Mouse (Mus musculus): Measurements from ENCODE around the gene Pik3r1. TPM values are rescaled to one million over a fixed set of nuclear protein-coding genes. Genes with fewer than 3 reads are reported as not detected.

Gene Pik3r1
- polyA plus RNA-seq, 1 experiment from 2014 or later, result 48.8 TPM

DNA sequence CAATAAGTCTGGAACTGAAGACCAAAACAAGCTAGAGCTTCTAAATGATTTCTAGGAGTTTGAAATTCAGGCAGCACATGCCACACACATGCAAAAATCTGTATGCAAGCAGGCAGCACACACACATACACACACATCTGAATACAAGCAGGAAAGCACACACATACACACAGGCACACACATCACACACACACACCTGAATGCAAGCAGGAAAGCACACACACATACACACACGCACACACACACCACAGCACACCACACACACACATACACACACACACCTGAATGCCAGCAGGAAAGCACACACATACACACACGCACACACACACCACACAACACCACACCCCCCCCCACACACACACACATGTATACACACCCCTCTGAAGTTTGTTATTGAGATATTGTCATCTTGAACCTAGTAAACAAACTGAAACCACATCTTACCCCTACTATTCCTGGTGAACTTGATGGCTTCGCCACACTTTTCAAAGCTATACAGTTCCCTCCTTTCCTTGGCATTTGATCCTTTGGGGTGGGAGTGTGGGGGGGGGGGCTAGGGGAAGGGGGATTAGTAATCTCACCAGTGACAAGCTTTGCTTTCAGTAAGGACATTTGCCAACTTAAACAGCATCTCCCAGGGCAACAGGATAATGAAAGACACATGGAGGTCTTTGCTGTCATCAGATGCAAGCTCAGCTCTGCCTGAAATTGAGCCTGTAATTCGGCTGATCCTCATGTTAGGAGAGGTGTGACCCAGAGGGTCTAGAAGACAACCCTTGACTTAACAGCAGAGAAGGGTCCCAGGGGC, 38.6 kb downstream of the Pik3r1 start:
- Histone ChIP-seq H3K27me3 (replicated peaks) (no peaks in the 10 kb centered on the region), H3K4me1 (peaks cover 15% of the 10 kb centered on the region), H3K4me2 (no peak overlapping the region), H3K4me3 (no peak overlapping the region), H3K9ac (no peak overlapping the region), H3K9me3 (no peaks in the 10 kb centered on the region), H3K36me3 (replicated peaks) (no peaks in the 10 kb centered on the region), H3K27ac (no peak overlapping the region)
- 45% methylated on average over 4 of the region's 4 CpGs for WGBS
- peak; percentile 41; the same call in 1 of the 2 replicates for ATAC-seq (replicated peaks)

- Histone ChIP-seq H3K4me3 (no peak overlapping the region), H3K36me3 (replicated peaks) (no peaks in the 10 kb centered on the region), H3K4me1 (peaks cover 15% of the 10 kb centered on the region), H3K4me2 (no peak overlapping the region), H3K9me3 (no peaks in the 10 kb centered on the region), H3K9ac (no peak overlapping the region), H3K27me3 (replicated peaks) (no peaks in the 10 kb centered on the region), H3K27ac (no peak overlapping the region)
- WGBS, result 55% methylated on average over 7 of the region's 7 CpGs
- no peak for ATAC-seq (replicated peaks)
Measured at GRCm38 (mm10) chr13:101728816-101729215, 39.2 kb downstream of the Pik3r1 start.

DNA sequence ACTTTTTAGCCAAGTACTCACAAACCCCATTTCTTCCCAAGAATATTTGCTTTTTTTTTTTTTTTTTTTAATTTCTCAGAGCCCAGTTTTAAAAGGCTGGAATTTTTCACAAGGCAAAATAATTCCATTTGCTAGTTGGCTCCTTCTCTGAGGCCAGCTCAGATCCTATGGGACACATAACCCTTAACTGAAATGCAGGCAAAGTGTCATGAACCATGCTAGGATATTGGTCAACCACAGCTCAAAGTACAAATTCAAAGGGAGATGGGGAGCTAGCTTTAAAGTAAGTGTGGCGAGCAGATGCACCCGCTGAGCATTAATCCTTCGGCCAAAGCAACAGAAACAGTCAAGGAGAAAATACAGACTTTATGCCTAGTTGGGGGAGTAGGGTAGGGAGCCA, 39.7 kb downstream of the Pik3r1 start:
- no peaks in the 10 kb centered on the region for H3K9me3 ChIP-seq
- H3K36me3 ChIP-seq (replicated peaks), result no peaks in the 10 kb centered on the region
- H3K4me2 ChIP-seq, result no peak overlapping the region
- WGBS, result 56% methylated on average over 3 of the region's 3 CpGs
- H3K27ac ChIP-seq, result no peak overlapping the region
- H3K4me3 ChIP-seq, result no peak overlapping the region
- no peak for ATAC-seq (replicated peaks)
- peaks cover 15% of the 10 kb centered on the region for H3K4me1 ChIP-seq
- no peaks in the 10 kb centered on the region for H3K27me3 ChIP-seq (replicated peaks)
- no peak overlapping the region for H3K9ac ChIP-seq

- WGBS, result 78% methylated on average over 5 of the region's 5 CpGs
Measured at GRCm38 (mm10) chr13:101727837-101728236, 40.2 kb downstream of the Pik3r1 start.

DNA sequence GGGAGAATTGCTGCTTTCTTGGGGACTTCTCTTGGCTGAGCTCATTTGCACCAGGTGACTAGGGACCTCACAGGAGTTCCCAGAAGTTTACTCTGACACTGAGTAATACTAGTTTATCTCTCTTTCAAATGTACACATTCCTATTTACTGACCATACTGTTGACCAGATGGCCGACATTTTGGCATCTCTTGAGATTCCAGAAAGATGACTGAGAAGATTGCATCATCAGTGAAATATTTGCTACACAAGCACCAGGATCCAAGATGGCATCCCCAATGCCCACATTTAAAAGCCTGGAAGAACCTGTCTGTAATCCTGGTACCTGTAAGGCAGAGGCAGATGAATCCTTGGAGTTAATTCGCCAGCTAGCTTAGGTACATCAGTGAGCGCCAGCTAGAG, 41.1 kb downstream of the Pik3r1 start:
- Histone ChIP-seq H3K27ac (no peak overlapping the region), H3K27me3 (replicated peaks) (no peaks in the 10 kb centered on the region), H3K4me2 (no peak overlapping the region), H3K4me1 (peaks cover 9% of the 10 kb centered on the region), H3K36me3 (replicated peaks) (no peaks in the 10 kb centered on the region), H3K4me3 (no peak overlapping the region), H3K9ac (no peak overlapping the region), H3K9me3 (no peaks in the 10 kb centered on the region)
- ATAC-seq (replicated peaks), result no peak
- 94% methylated on average over 3 of the region's 3 CpGs for WGBS

More at GRCm38 (mm10) chr13:101727837-101728236, 40.2 kb downstream of the Pik3r1 start:
- Histone ChIP-seq H3K27me3 (replicated peaks) (no peaks in the 10 kb centered on the region), H3K4me2 (no peak overlapping the region), H3K9me3 (no peaks in the 10 kb centered on the region), H3K36me3 (replicated peaks) (no peaks in the 10 kb centered on the region), H3K4me1 (peaks cover 15% of the 10 kb centered on the region), H3K4me3 (no peak overlapping the region), H3K27ac (no peak overlapping the region), H3K9ac (no peak overlapping the region)
- no peak for ATAC-seq (replicated peaks)

- no peak for ATAC-seq (replicated peaks)
Measured at GRCm38 (mm10) chr13:101721901-101722595, 46.0 kb downstream of the Pik3r1 start.

GRCm38 (mm10) chr13:101721154-101721553, 46.9 kb downstream of the Pik3r1 start:
- no peak for ATAC-seq (replicated peaks)
- H3K9ac ChIP-seq, result no peak overlapping the region
- H3K27me3 ChIP-seq (replicated peaks), result no peaks in the 10 kb centered on the region
- H3K36me3 ChIP-seq (replicated peaks), result no peaks in the 10 kb centered on the region
- H3K4me3 ChIP-seq, result no peak overlapping the region
- H3K4me1 ChIP-seq, result peaks cover 3% of the 10 kb centered on the region
- no peaks in the 10 kb centered on the region for H3K9me3 ChIP-seq
- no peak overlapping the region for H3K27ac ChIP-seq
- 52% methylated on average over 2 of the region's 2 CpGs for WGBS
- no peak overlapping the region for H3K4me2 ChIP-seq

More at GRCm38 (mm10) chr13:101721901-101722595, 46.0 kb downstream of the Pik3r1 start:
- Histone ChIP-seq H3K4me1 (peaks cover 3% of the 10 kb centered on the region), H3K4me2 (no peak overlapping the region), H3K9me3 (no peaks in the 10 kb centered on the region), H3K27ac (no peak overlapping the region), H3K27me3 (replicated peaks) (no peaks in the 10 kb centered on the region), H3K9ac (no peak overlapping the region), H3K4me3 (no peak overlapping the region), H3K36me3 (replicated peaks) (no peaks in the 10 kb centered on the region)
- WGBS, result 93% methylated on average over 9 of the region's 9 CpGs

GRCm38 (mm10) chr13:101719312-101719870, 48.6 kb downstream of the Pik3r1 start:
- H3K4me3 ChIP-seq, result no peak overlapping the region
- ATAC-seq (replicated peaks), result peak; percentile 69; the same call in 1 of the 2 replicates

GRCm38 (mm10) chr13:101718744-101719143, 49.3 kb downstream of the Pik3r1 start:
- no peak for ATAC-seq (replicated peaks)
- Histone ChIP-seq H3K4me3 (no peak overlapping the region), H3K4me1 (peaks cover 3% of the 10 kb centered on the region), H3K27me3 (replicated peaks) (no peaks in the 10 kb centered on the region), H3K9ac (no peak overlapping the region), H3K9me3 (no peaks in the 10 kb centered on the region), H3K27ac (no peak overlapping the region), H3K36me3 (replicated peaks) (no peaks in the 10 kb centered on the region), H3K4me2 (no peak overlapping the region)
- 69% methylated on average over 7 of the region's 7 CpGs for WGBS

More at GRCm38 (mm10) chr13:101719312-101719870, 48.6 kb downstream of the Pik3r1 start:
- no peak overlapping the region for H3K9ac ChIP-seq
- no peaks in the 10 kb centered on the region for H3K36me3 ChIP-seq (replicated peaks)
- no peak overlapping the region for H3K27ac ChIP-seq
- WGBS, result 10% methylated on average over 11 of the region's 11 CpGs
- peak overlapping the region; percentile 35 for H3K4me2 ChIP-seq
- peaks cover 3% of the 10 kb centered on the region for H3K4me1 ChIP-seq
- no peaks in the 10 kb centered on the region for H3K27me3 ChIP-seq (replicated peaks)
- no peaks in the 10 kb centered on the region for H3K9me3 ChIP-seq

GRCm38 (mm10) chr13:101717836-101718235, 50.2 kb downstream of the Pik3r1 start:
- Histone ChIP-seq H3K27ac (no peak overlapping the region), H3K4me3 (no peak overlapping the region), H3K9me3 (no peaks in the 10 kb centered on the region), H3K4me2 (no peak overlapping the region), H3K9ac (no peak overlapping the region), H3K36me3 (replicated peaks) (no peaks in the 10 kb centered on the region), H3K4me1 (peaks cover 3% of the 10 kb centered on the region), H3K27me3 (replicated peaks) (no peaks in the 10 kb centered on the region)
- 87% methylated on average over 6 of the region's 6 CpGs for WGBS
- no peak for ATAC-seq (replicated peaks)

DNA sequence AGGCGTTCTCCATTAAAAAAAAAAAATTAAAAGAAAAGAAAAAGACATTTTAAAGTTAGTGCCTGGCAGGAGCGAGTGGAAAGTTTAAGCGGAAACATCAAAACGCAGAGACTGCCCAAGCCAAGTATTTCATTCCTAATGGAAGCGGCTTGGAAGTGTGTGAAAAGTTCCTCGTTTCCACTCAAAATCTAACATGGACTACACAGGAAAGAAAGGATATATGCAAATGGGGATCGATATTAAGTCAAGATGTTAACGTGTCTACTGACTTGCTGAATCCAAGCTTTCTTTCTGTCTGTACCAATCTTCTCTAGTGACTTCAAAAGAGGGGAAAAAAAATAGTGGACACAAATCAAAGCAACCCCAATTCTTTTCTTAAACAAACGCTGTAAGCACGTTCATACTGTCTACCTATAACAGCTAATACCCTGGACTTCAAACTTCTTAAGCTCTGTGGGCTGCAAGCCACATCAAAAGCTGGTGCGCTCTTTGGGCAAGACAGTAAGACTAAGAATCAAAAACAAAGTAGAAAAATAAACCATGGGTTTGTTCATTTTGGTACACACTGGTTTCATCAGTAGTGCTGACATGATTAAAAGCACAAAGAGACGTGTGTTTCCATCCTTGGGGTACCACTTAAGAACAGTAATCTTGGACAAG, 54.5 kb downstream of the Pik3r1 start:
- H3K27ac ChIP-seq, result no peak overlapping the region
- H3K4me2 ChIP-seq, result no peak overlapping the region
- H3K36me3 ChIP-seq (replicated peaks), result no peaks in the 10 kb centered on the region
- no peak for ATAC-seq (replicated peaks)
- 86% methylated on average over 12 of the region's 12 CpGs for WGBS
- no peak overlapping the region for H3K4me3 ChIP-seq
- no peaks in the 10 kb centered on the region for H3K9me3 ChIP-seq
- no peaks in the 10 kb centered on the region for H3K4me1 ChIP-seq
- H3K9ac ChIP-seq, result no peak overlapping the region
- H3K27me3 ChIP-seq (replicated peaks), result no peaks in the 10 kb centered on the region
